Mouse (Mus musculus): Measurements from ENCODE around the gene Ankrd9.

Ankrd9 gene

GRCm38 (mm10) chr12:110967146-110967545, 11.7 kb downstream of the Ankrd9 start:
- in situ Hi-C loops (cut with MboI; ENCODE audit: low sequenced_read_pairs) = no loop called here

GRCm38 (mm10) chr12:110966079-110966478, 12.8 kb downstream of the Ankrd9 start:
- in situ Hi-C loops (cut with MboI; ENCODE audit: low sequenced_read_pairs) = no loop called here

GRCm38 (mm10) chr12:110965500-110965899, 13.3 kb downstream of the Ankrd9 start:
- in situ Hi-C loops (cut with MboI; ENCODE audit: low sequenced_read_pairs) = no loop called here

GRCm38 (mm10) chr12:110961973-110962372, 16.9 kb downstream of the Ankrd9 start:
- in situ Hi-C loops (cut with MboI; ENCODE audit: low sequenced_read_pairs) = no loop called here

GRCm38 (mm10) chr12:110954351-110954991, 24.4 kb downstream of the Ankrd9 start:
- in situ Hi-C loops (cut with MboI; ENCODE audit: low sequenced_read_pairs) = no loop called here

- in situ Hi-C loops (cut with MboI; ENCODE audit: low sequenced_read_pairs) = no loop called here
Observed at GRCm38 (mm10) chr12:110953900-110954299, 24.9 kb downstream of the Ankrd9 start.

GRCm38 (mm10) chr12:110953443-110953842, 25.4 kb downstream of the Ankrd9 start:
- in situ Hi-C loops (cut with MboI; ENCODE audit: low sequenced_read_pairs) = no loop called here

- in situ Hi-C loops (cut with MboI; ENCODE audit: low sequenced_read_pairs) = no loop called here
Observed at GRCm38 (mm10) chr12:110952628-110953385, 26.0 kb downstream of the Ankrd9 start.

- in situ Hi-C loops (cut with MboI; ENCODE audit: low sequenced_read_pairs) = no loop called here
Observed at GRCm38 (mm10) chr12:110951236-110951635, 27.6 kb downstream of the Ankrd9 start.

GRCm38 (mm10) chr12:110950151-110950550, 28.7 kb downstream of the Ankrd9 start:
- in situ Hi-C loops (cut with MboI; ENCODE audit: low sequenced_read_pairs) = no loop called here

GRCm38 (mm10) chr12:110949410-110949809, 29.4 kb downstream of the Ankrd9 start:
- in situ Hi-C loops (cut with MboI; ENCODE audit: low sequenced_read_pairs) = no loop called here

GRCm38 (mm10) chr12:110948910-110949201, 30.0 kb downstream of the Ankrd9 start:
- in situ Hi-C loops (cut with MboI; ENCODE audit: low sequenced_read_pairs) = no loop called here

- in situ Hi-C loops (cut with MboI; ENCODE audit: low sequenced_read_pairs) = no loop called here
Observed at GRCm38 (mm10) chr12:110948082-110948909, 30.5 kb downstream of the Ankrd9 start.

- in situ Hi-C loops (cut with MboI; ENCODE audit: low sequenced_read_pairs) = no loop called here
Observed at GRCm38 (mm10) chr12:110946216-110946615, 32.6 kb downstream of the Ankrd9 start.

- in situ Hi-C loops (cut with MboI; ENCODE audit: low sequenced_read_pairs) = no loop called here
Observed at GRCm38 (mm10) chr12:110940869-110941268, 38.0 kb downstream of the Ankrd9 start.

- in situ Hi-C loops (cut with MboI; ENCODE audit: low sequenced_read_pairs) = no loop called here
Observed at GRCm38 (mm10) chr12:110939385-110939784, 39.5 kb downstream of the Ankrd9 start.

GRCm38 (mm10) chr12:110937496-110937895, 41.3 kb downstream of the Ankrd9 start:
- in situ Hi-C loops (cut with MboI; ENCODE audit: low sequenced_read_pairs) = no loop called here

GRCm38 (mm10) chr12:110935983-110936620, 42.7 kb downstream of the Ankrd9 start:
- in situ Hi-C loops (cut with MboI; ENCODE audit: low sequenced_read_pairs) = no loop called here

- in situ Hi-C loops (cut with MboI; ENCODE audit: low sequenced_read_pairs) = no loop called here
Observed at GRCm38 (mm10) chr12:110932820-110933219, 46.0 kb downstream of the Ankrd9 start.

Data from CH12F3 (cell line).